Mouse (Mus musculus): ENCODE results near the gene Tjp1. TPM values are rescaled to one million over a fixed set of nuclear protein-coding genes. Genes with fewer than 3 reads are reported as not detected.

Tjp1 gene
- total and polyA plus RNA-seq, 2 experiments from 2014 or later, result 20.2 to 46.2 TPM

DNA sequence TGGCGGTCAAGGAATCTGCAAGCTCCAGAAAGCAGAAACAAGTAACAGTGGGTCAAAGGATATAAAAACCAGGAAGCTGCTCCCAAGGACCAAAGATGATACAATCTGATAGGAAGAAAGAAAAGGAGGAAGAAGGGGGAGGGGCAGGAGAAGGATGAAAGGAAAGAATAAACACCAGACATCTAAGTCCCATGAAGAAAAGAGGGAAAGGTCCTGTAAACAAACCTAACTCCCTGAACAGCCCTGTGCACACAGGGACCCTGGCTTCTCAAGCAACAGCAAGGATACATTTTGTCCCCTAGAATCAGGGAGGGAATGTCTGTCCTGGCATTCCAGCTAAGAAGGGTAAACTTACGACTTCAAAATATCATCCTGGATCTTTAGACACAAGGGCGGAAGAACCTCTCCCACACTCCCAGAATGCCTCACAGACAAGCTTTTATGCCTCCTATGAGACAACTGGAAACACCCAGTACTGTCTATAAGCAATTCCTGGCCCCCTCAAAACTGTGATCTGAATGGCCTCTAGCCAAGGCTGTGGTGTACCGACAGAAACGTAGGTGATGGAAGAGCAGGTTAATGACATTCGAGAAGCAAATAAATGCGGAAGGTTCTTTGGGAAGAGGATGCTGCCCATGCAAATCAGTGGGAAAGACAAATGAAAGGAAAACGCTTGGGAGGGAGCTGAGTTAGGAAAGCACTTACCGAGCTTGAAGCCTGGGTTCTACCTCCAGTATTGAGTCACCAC is 148.6 kb downstream of the Tjp1 start:
- H3K27me3 ChIP-seq (ENCODE audit: insufficient read depth, low read length), result no peaks in the 10 kb centered on the region
- no peaks in the 10 kb centered on the region for H3K9me3 ChIP-seq (ENCODE audit: low read length)
- H3K4me3 ChIP-seq (ENCODE audit: low read length), result no peak overlapping the region
- DNase-seq (ENCODE audit: low spot score) (no peak), ATAC-seq (no peak)
- no peak for TF ChIP-seq CTCF (IDR thresholded peaks at IDR 0.05; ENCODE audit: low read depth)
- H3K4me1 ChIP-seq (ENCODE audit: insufficient read depth, low read length), result no peaks in the 10 kb centered on the region
- H3K4me2 ChIP-seq (ENCODE audit: low read depth, low read length), result no peak overlapping the region
- 60% methylated on average over 9 of the region's 9 CpGs for WGBS
- H3K9ac ChIP-seq (replicated peaks; ENCODE audit: low read length), result no peak overlapping the region
- H3K36me3 ChIP-seq (ENCODE audit: insufficient read depth, low read length), result no peaks in the 10 kb centered on the region
- no peak overlapping the region for H3K27ac ChIP-seq

DNA sequence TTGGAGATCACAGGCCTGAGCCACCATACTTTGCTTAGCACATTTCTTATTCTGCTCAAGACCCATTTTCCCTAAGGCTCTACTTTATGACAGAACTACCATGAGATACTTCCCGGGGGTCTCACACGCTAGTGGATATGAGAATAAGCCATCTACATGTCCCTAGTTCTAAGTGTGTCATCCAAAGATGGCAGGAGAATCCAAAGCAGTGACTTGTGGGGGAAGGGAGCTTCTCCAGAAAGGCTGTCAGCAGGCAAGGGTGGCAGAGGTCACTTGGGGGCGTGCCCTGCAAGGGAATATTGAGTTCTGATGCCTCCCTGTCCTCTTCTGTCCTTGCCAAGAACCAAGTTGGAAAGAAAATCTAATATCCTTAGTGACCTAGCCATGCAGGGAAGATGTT is 150.1 kb downstream of the Tjp1 start:
- DNase-seq (ENCODE audit: low spot score) (no peak), ATAC-seq (no peak)
- Histone ChIP-seq H3K9me3 (ENCODE audit: low read length) (no peaks in the 10 kb centered on the region), H3K4me2 (ENCODE audit: low read depth, low read length) (no peak overlapping the region), H3K4me3 (ENCODE audit: low read length) (no peak overlapping the region), H3K27me3 (ENCODE audit: insufficient read depth, low read length) (no peaks in the 10 kb centered on the region), H3K4me1 (ENCODE audit: insufficient read depth, low read length) (no peaks in the 10 kb centered on the region), H3K36me3 (ENCODE audit: insufficient read depth, low read length) (no peaks in the 10 kb centered on the region), H3K9ac (replicated peaks; ENCODE audit: low read length) (no peak overlapping the region), H3K27ac (no peak overlapping the region)
- WGBS, result 87% methylated on average over 3 of the region's 3 CpGs
- TF ChIP-seq CTCF (IDR thresholded peaks at IDR 0.05; ENCODE audit: low read depth), result no peak

DNA sequence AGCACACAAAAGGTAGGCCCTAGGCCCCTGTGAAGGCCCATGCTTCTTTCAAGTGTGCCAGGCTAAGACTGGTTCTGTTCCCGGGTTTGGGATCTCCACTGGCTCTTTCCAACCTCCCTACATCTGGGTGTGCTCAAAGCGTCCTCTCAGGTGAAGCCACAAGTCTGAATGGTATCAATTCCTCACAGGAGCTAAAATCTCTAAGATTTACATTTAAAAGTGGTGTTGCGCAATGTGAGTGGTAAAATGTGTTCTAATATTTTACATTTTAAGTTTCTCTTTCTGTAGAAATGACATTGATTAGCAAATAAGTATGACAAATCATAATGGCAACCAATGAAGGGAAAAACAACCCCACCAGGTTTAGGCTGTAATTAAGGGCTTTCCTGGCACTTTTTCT is 152.0 kb downstream of the Tjp1 start:
- DNase-seq (ENCODE audit: low spot score) (no peak), ATAC-seq (no peak)
- Histone ChIP-seq H3K36me3 (ENCODE audit: insufficient read depth, low read length) (no peaks in the 10 kb centered on the region), H3K4me1 (ENCODE audit: insufficient read depth, low read length) (no peaks in the 10 kb centered on the region), H3K27me3 (ENCODE audit: insufficient read depth, low read length) (no peaks in the 10 kb centered on the region), H3K9ac (replicated peaks; ENCODE audit: low read length) (no peak overlapping the region), H3K4me3 (ENCODE audit: low read length) (no peak overlapping the region), H3K27ac (no peak overlapping the region), H3K9me3 (ENCODE audit: low read length) (no peaks in the 10 kb centered on the region), H3K4me2 (ENCODE audit: low read depth, low read length) (no peak overlapping the region)
- 87% methylated on average over 3 of the region's 3 CpGs for WGBS
- no peak for TF ChIP-seq CTCF (IDR thresholded peaks at IDR 0.05; ENCODE audit: low read depth)

DNA sequence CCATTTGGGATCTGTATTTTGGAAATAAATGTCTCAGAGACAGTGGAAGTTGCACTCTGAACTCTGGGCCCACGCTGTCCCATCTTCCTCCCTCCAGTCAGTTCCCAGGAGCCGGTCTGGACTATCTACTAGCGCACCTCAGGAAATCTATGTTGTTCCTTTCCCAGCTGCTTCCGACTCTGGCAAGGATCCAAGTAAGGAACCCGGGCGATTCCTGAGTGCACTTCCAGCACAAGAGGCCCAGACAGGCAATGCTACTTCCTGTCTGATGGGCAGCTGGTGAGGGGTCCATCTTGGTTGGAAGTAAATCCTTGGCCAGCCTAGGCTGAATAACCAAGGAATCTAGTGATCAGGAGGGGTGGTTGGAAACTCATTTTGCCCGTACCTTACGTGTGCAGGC is 152.4 kb downstream of the Tjp1 start:
- H3K27me3 ChIP-seq (ENCODE audit: insufficient read depth, low read length), result no peaks in the 10 kb centered on the region
- 59% methylated on average over 8 of the region's 8 CpGs for WGBS
- ATAC-seq (no peak), DNase-seq (ENCODE audit: low spot score) (no peak)
- no peak overlapping the region for H3K9ac ChIP-seq (replicated peaks; ENCODE audit: low read length)
- H3K4me3 ChIP-seq (ENCODE audit: low read length), result no peak overlapping the region
- no peak overlapping the region for H3K4me2 ChIP-seq (ENCODE audit: low read depth, low read length)
- H3K4me1 ChIP-seq (ENCODE audit: insufficient read depth, low read length), result no peaks in the 10 kb centered on the region
- TF ChIP-seq CTCF (IDR thresholded peaks at IDR 0.05; ENCODE audit: low read depth), result no peak
- H3K36me3 ChIP-seq (ENCODE audit: insufficient read depth, low read length), result no peaks in the 10 kb centered on the region
- H3K9me3 ChIP-seq (ENCODE audit: low read length), result no peaks in the 10 kb centered on the region
- H3K27ac ChIP-seq, result 0 out of 2 replicates have a peak overlapping the region, but pooled peaks have one; percentile 20

DNA sequence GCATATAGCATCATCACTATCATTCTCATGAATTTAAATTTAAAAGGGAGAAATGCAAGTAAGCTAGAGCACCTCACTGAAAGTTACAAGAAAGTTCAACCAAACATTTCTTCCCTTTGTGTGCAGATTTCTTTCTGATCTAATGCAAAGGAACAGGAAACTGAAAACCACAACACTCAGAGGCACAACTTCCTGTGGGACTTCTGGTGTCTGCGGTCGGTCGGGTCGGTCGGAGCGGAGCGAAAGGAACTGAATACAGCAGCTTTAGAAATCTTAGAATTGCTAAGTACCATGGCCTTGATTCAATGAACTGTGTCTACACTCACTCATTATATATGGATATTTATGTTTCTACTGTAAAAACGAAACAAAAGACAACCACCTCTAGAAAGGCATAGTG is 154.2 kb downstream of the Tjp1 start:
- Histone ChIP-seq H3K9me3 (ENCODE audit: low read length) (no peaks in the 10 kb centered on the region), H3K4me2 (ENCODE audit: low read depth, low read length) (no peak overlapping the region), H3K27me3 (ENCODE audit: insufficient read depth, low read length) (no peaks in the 10 kb centered on the region), H3K4me3 (ENCODE audit: low read length) (no peak overlapping the region), H3K9ac (replicated peaks; ENCODE audit: low read length) (no peak overlapping the region), H3K36me3 (ENCODE audit: insufficient read depth, low read length) (no peaks in the 10 kb centered on the region), H3K27ac (no peak overlapping the region), H3K4me1 (ENCODE audit: insufficient read depth, low read length) (0 out of 2 replicates have a peak, but pooled peaks cover 3% of the 10 kb centered on the region)
- TF ChIP-seq CTCF (IDR thresholded peaks at IDR 0.05; ENCODE audit: low read depth), result no peak
- ATAC-seq (no peak), DNase-seq (ENCODE audit: low spot score) (no peak)
- WGBS, result 86% methylated on average over 8 of the region's 8 CpGs

DNA sequence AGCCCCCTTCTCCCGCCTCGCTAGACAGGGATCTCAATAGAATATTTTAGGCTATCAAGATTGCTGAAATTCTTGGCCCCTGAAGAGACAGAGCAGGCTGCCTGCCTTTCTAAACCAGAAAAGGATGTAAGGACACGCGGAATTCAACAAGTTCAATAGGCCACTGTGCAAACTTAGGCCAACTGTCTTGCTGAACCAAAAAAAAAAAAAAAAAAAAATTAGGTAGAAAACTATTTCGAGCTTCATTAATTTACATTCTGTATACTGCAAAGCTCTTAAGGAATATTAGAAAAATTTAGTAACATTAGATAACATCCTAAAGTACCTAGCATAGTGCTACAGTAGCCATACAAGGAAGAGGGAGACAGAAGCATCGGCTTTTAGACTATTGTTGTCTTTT is 155.8 kb downstream of the Tjp1 start:
- Histone ChIP-seq H3K27ac (peak overlapping the region; percentile 86), H3K9ac (replicated peaks; ENCODE audit: low read length) (peak overlapping the region; percentile 82), H3K4me1 (ENCODE audit: insufficient read depth, low read length) (0 out of 2 replicates have a peak, but pooled peaks cover 3% of the 10 kb centered on the region), H3K27me3 (ENCODE audit: insufficient read depth, low read length) (no peaks in the 10 kb centered on the region), H3K9me3 (ENCODE audit: low read length) (no peaks in the 10 kb centered on the region), H3K4me3 (ENCODE audit: low read length) (peak overlapping the region; percentile 91), H3K4me2 (ENCODE audit: low read depth, low read length) (peak overlapping the region; percentile 81), H3K36me3 (ENCODE audit: insufficient read depth, low read length) (no peaks in the 10 kb centered on the region)
- ATAC-seq (no peak), DNase-seq (ENCODE audit: low spot score) (no peak)
- TF ChIP-seq CTCF (IDR thresholded peaks at IDR 0.05; ENCODE audit: low read depth), result no peak
- WGBS, result 42% methylated on average over 6 of the region's 6 CpGs
